Mouse (Mus musculus) ES-Bruce4 (cell line): ENCODE data around the gene Stpg4.

Experiments used
- EP300 ChIP-seq: IDR thresholded peaks from 2 replicates; pipeline ENCODE4 v1.6.1; 2011; ENCODE audit warnings: low read depth, low read length; ENCODE audit not compliant: insufficient read depth
- POLR2A ChIP-seq: IDR thresholded peaks from one replicate; pipeline ENCODE4 v1.8.1; 2011; ENCODE audit warnings: low read length; ENCODE audit not compliant: insufficient read depth

DNA sequence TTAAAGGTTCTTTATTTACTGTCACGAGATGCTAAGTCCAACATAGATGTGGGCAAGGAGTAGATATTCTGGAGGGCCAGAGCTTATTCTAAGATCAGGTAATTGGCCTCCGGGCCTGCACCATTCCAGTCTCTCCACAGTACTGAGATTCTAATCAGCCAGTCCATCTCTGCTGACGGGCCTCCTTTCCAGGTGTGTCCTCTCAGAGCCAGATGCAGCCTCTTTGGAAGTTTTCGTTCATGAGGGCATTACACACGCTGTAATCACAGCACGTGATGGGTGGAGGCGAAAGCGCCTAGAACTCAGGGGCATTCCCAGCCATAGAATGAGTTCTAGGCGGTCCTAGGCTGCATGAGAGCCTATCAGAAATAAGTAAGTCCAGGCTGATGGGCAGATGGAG is 70.0 kb downstream of the Stpg4 start:
- no peak for TF ChIP-seq POLR2A
- no peak for TF ChIP-seq EP300
